Mouse (Mus musculus): Measurements from ENCODE around the gene Rbm43.
"Not testable (repeated sequence)": the region's sequence is repeated elsewhere in the genome, so short reads cannot be mapped to it uniquely, and the experiment has no call there.

Gene Rbm43

GRCm38 (mm10) chr2:51912740-51913139 is 22.2 kb downstream of the Rbm43 start:
- DNase-seq (ENCODE audit: low spot score): peak; percentile 69

GRCm38 (mm10) chr2:51911864-51912263 is 23.1 kb downstream of the Rbm43 start:
- DNase-seq (ENCODE audit: low spot score): peak; percentile 23

- no peak for DNase-seq (ENCODE audit: low spot score)
Observed at GRCm38 (mm10) chr2:51907538-51908110, 27.3 kb downstream of the Rbm43 start.

GRCm38 (mm10) chr2:51905637-51906036 is 29.3 kb downstream of the Rbm43 start:
- DNase-seq (ENCODE audit: low spot score): no peak

- no peak for DNase-seq (ENCODE audit: low spot score)
Observed at GRCm38 (mm10) chr2:51892411-51892901, 42.5 kb downstream of the Rbm43 start.

- DNase-seq (ENCODE audit: low spot score): no peak
Observed at GRCm38 (mm10) chr2:51890961-51891360, 44.0 kb downstream of the Rbm43 start.

- DNase-seq (ENCODE audit: low spot score): not testable (repeated sequence)
Observed at GRCm38 (mm10) chr2:51890139-51890538, 44.8 kb downstream of the Rbm43 start.

- DNase-seq (ENCODE audit: low spot score): no peak
Observed at GRCm38 (mm10) chr2:51880143-51880542, 54.8 kb downstream of the Rbm43 start.

Measured in embryo, embryonic 10.5 days (tissue).